Mouse (Mus musculus) limb, embryonic 14.5 days (tissue): ENCODE measurements at regions not wholly inside any gene's neighbourhood (a gene's known extent, or its start where the extent isn't known, plus 50 kb on each side); places are given as distances from the start of the nearest gene placed in this dataset.

ENCODE experiments used
- ATAC-seq: fragments of 200-750 bp; cut with Nextera tagmentation; 2 replicates; pipeline ENCODE4 v1.8.0; 2017; ENCODE audit warnings: low read depth, moderate number of reproducible peaks, moderate TSS enrichment; ENCODE audit not compliant: low FRiP score
- DNase-seq: peaks from one replicate; pipeline ENCODE4 v3.0.0-alpha.2; 2015; ENCODE audit warnings: low spot score
- H3K27ac ChIP-seq: fragments of 300-500 bp; sonication (generic); replicated peaks from 2 replicates; pipeline ENCODE4 v1.5.1; 2014; ENCODE audit warnings: low read depth, mild to moderate bottlenecking, low read length, moderate library complexity, mixed read lengths
- H3K27me3 ChIP-seq: fragments of 300-500 bp; sonication (generic); 2 replicates; pipeline ENCODE4 v1.6.1; 2014; ENCODE audit warnings: low read length, mixed read lengths; ENCODE audit not compliant: control insufficient read depth, insufficient read depth
- H3K36me3 ChIP-seq: fragments of 300-500 bp; sonication (generic); 2 replicates; pipeline ENCODE4 v1.6.1; 2014; ENCODE audit warnings: mild to moderate bottlenecking, low read length, moderate library complexity, mixed read lengths; ENCODE audit not compliant: control insufficient read depth, insufficient read depth
- H3K4me1 ChIP-seq: fragments of 300-500 bp; sonication (generic); 2 replicates; pipeline ENCODE4 v1.6.1; 2014; ENCODE audit warnings: antibody characterized with exemption, low read length, mixed read lengths; ENCODE audit not compliant: control insufficient read depth, insufficient read depth
- H3K4me2 ChIP-seq: fragments of 300-500 bp; sonication (generic); replicated peaks from 2 replicates; pipeline ENCODE4 v1.6.1; 2014; ENCODE audit warnings: low read depth, mild to moderate bottlenecking, low read length, moderate library complexity; ENCODE audit not compliant: severe bottlenecking
- H3K4me3 ChIP-seq: fragments of 300-500 bp; sonication (generic); replicated peaks from 2 replicates; pipeline ENCODE4 v1.5.1; 2014; ENCODE audit warnings: low read length
- H3K9ac ChIP-seq: fragments of 300-500 bp; sonication (generic); 2 replicates; pipeline ENCODE4 v1.6.1; 2014; ENCODE audit warnings: mild to moderate bottlenecking, low read depth, low read length, moderate library complexity; ENCODE audit not compliant: severe bottlenecking
- H3K9me3 ChIP-seq: fragments of 300-500 bp; sonication (generic); 2 replicates; pipeline ENCODE4 v1.6.1; 2016; ENCODE audit warnings: low read length; ENCODE audit not compliant: control insufficient read depth
- POLR2A ChIP-seq: fragments of 200-500 bp; IDR thresholded peaks from 2 replicates; pipeline ENCODE4 v1.8.0; 2012; ENCODE audit warnings: inconsistent platforms, mild to moderate bottlenecking, moderate library complexity, borderline replicate concordance; ENCODE audit not compliant: insufficient read depth, insufficient read length; ENCODE audit errors: extremely low read depth
- WGBS: fragments of 180-500 bp; shearing (Covaris S2); extraction: QIAGEN DNeasy Blood & Tissue Kit; methylation state at CpG from one replicate; pipeline ENCODE4 v1.1.7; 2014; 5-methylcytosine and 5-hydroxymethylcytosine counted together

GRCm38 (mm10) chr5:74943737-74944403 is 100.7 kb downstream of the Chic2 start:
- DNase-seq: peak; percentile 86
- ATAC-seq: peak; percentile 88
- Histone ChIP-seq H3K27ac (peak overlapping the region; percentile 84), H3K36me3 (no peaks in the 10 kb centered on the region), H3K9me3 (no peaks in the 10 kb centered on the region), H3K4me1 (peaks cover 11% of the 10 kb centered on the region), H3K4me2 (peak overlapping the region; percentile 52), H3K27me3 (no peaks in the 10 kb centered on the region), H3K4me3 (peak overlapping the region; percentile 32), H3K9ac (peak overlapping the region; percentile 56)
- WGBS: 1% methylated on average over 23 of the region's 23 CpGs
- TF ChIP-seq POLR2A: peak; percentile 41; the same call in 1 of the 2 replicates

GRCm38 (mm10) chr5:74941426-74941825 is 103.1 kb downstream of the Chic2 start:
- Histone ChIP-seq H3K4me1 (peaks cover 11% of the 10 kb centered on the region), H3K36me3 (no peaks in the 10 kb centered on the region), H3K9me3 (no peaks in the 10 kb centered on the region), H3K4me3 (no peak overlapping the region), H3K4me2 (peak overlapping the region; percentile 28; the same call in 1 of the 2 replicates), H3K27me3 (no peaks in the 10 kb centered on the region), H3K27ac (no peak overlapping the region), H3K9ac (no peak overlapping the region)
- 1% methylated on average over 13 of the region's 13 CpGs for WGBS
- peak; percentile 44 for DNase-seq
- no peak for ATAC-seq
- TF ChIP-seq POLR2A: no peak

- Histone ChIP-seq H3K4me3 (no peak overlapping the region), H3K9me3 (no peaks in the 10 kb centered on the region), H3K27me3 (no peaks in the 10 kb centered on the region), H3K4me2 (no peak overlapping the region), H3K27ac (no peak overlapping the region), H3K4me1 (peaks cover 5% of the 10 kb centered on the region), H3K9ac (no peak overlapping the region), H3K36me3 (no peaks in the 10 kb centered on the region)
- DNase-seq (no peak), ATAC-seq (no peak)
- TF ChIP-seq POLR2A: no peak
- 42% methylated on average over 7 of the region's 7 CpGs for WGBS
Measured at GRCm38 (mm10) chr5:74937416-74937940, 107.1 kb downstream of the Chic2 start.

- H3K4me3 ChIP-seq: no peak overlapping the region
- 64% methylated on average over 5 of the region's 5 CpGs for WGBS
- H3K36me3 ChIP-seq: no peaks in the 10 kb centered on the region
- H3K27me3 ChIP-seq: no peaks in the 10 kb centered on the region
- H3K9me3 ChIP-seq: no peaks in the 10 kb centered on the region
- no peak overlapping the region for H3K9ac ChIP-seq
- peaks cover 8% of the 10 kb centered on the region for H3K4me1 ChIP-seq
- H3K4me2 ChIP-seq: no peak overlapping the region
- DNase-seq: no peak
- no peak for TF ChIP-seq POLR2A
- ATAC-seq: no peak
- no peak overlapping the region for H3K27ac ChIP-seq
Measured at GRCm38 (mm10) chr5:74936087-74936486, 108.5 kb downstream of the Chic2 start.

- Histone ChIP-seq H3K27ac (no peak overlapping the region), H3K36me3 (no peaks in the 10 kb centered on the region), H3K27me3 (no peaks in the 10 kb centered on the region), H3K4me1 (peaks cover 8% of the 10 kb centered on the region), H3K4me2 (no peak overlapping the region), H3K9me3 (no peaks in the 10 kb centered on the region), H3K4me3 (no peak overlapping the region), H3K9ac (no peak overlapping the region)
- DNase-seq (peak; percentile 16), ATAC-seq (no peak)
- TF ChIP-seq POLR2A: no peak
- WGBS: 66% methylated on average over 8 of the region's 8 CpGs
Measured at GRCm38 (mm10) chr5:74935676-74936075, 108.9 kb downstream of the Chic2 start.
